Mouse (Mus musculus): Measurements from ENCODE around the gene Sept11. TPM values are rescaled to one million over a fixed set of nuclear protein-coding genes. Genes with fewer than 3 reads are reported as not detected.

Sept11 gene
- polyA plus RNA-seq, 1 experiment from 2014 or later = 28.7 TPM

- Histone ChIP-seq H3K4me2 (no peak overlapping the region), H3K4me3 (replicated peaks) (no peak overlapping the region), H3K9ac (no peak overlapping the region), H3K9me3 (replicated peaks) (no peaks in the 10 kb centered on the region), H3K27ac (no peak overlapping the region), H3K4me1 (replicated peaks) (peaks cover 92% of the 10 kb centered on the region), H3K27me3 (no peaks in the 10 kb centered on the region), H3K36me3 (no peaks in the 10 kb centered on the region)
- no peak for ATAC-seq (ENCODE audit: low read depth)
- DNase-seq = no peak
- 69% methylated on average over 3 of the region's 3 CpGs for WGBS (ENCODE audit: insufficient replicate concordance)
Measured at GRCm38 (mm10) chr5:93128765-93129164, 35.5 kb downstream of the Sept11 start.

DNA sequence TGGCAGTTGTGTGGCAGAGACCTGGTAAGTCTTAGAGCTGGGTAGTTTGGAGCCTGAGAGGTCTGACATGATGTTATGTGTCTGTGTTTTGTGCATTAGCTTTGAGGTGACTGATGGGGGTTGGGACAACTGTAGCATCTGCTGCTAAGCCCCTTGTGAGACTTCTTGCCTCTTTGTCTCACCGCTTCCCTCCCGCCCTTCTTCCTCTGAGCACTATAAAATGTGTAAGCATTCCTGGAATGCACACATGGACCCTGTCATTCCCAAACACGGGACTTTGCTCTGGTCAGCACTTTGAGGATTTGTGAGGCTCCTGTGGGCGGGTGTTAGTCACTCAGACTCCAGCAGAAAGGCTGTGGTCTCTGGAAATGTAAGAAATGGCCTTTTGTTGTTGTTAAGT is 36.7 kb downstream of the Sept11 start:
- WGBS (ENCODE audit: insufficient replicate concordance) = 44% methylated on average over 4 of the region's 4 CpGs
- DNase-seq (no peak), ATAC-seq (ENCODE audit: low read depth) (no peak)
- Histone ChIP-seq H3K36me3 (no peaks in the 10 kb centered on the region), H3K4me2 (no peak overlapping the region), H3K27ac (peak overlapping the region; percentile 39; the same call in 1 of the 2 replicates), H3K27me3 (no peaks in the 10 kb centered on the region), H3K4me1 (replicated peaks) (peaks cover 89% of the 10 kb centered on the region), H3K4me3 (replicated peaks) (no peak overlapping the region), H3K9me3 (replicated peaks) (no peaks in the 10 kb centered on the region), H3K9ac (no peak overlapping the region)

- Histone ChIP-seq H3K36me3 (no peaks in the 10 kb centered on the region), H3K27me3 (no peaks in the 10 kb centered on the region), H3K27ac (no peak overlapping the region), H3K4me1 (replicated peaks) (peaks cover 86% of the 10 kb centered on the region), H3K9me3 (replicated peaks) (no peaks in the 10 kb centered on the region), H3K4me2 (no peak overlapping the region), H3K9ac (no peak overlapping the region), H3K4me3 (replicated peaks) (no peak overlapping the region)
- whole genome bisulfite sequencing (ENCODE audit: insufficient replicate concordance) = 80% methylated on average over 4 of the region's 4 CpGs
- ATAC-seq (ENCODE audit: low read depth) (no peak), DNase-seq (no peak)
Measured at GRCm38 (mm10) chr5:93131401-93131800, 38.2 kb downstream of the Sept11 start.

DNA sequence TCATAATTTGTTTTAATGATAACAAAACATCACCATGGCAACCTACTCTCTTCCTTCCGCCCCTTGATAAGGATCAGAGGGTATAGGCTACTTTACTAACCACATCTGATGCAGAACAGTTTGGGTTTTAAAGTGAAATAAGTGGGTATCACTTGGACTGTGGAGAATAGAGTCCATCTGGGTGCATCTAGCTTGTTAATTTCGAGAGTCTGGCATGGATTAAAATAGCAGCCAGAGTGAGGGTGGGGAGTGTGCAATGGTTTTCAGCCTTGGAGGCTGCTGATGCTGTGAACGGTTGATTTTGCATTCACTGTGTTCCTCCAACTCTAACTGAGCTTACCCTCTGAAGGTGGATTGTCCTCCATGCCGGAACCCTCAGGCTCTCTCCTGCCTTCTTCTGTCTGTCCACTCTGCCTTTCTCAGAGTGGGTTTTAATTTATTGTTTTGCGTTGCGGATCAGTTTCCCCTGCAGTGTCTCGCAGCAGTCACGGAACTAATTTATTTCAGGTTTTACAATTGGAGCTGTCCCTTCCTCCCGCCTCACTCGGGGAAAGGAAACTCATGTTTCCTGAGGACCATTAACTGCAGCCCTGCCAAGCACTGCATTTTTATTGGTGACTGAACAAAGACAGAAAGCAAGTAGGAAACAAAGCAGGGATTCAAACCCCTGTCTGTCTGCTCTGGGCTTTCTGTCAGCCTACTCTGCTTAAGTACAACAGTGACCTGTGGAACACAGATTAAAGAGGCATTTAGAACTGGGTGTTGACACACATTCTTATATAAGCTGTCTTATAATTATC is 40.4 kb downstream of the Sept11 start:
- ATAC-seq (ENCODE audit: low read depth) = no peak
- H3K9me3 ChIP-seq (replicated peaks) = peaks cover 6% of the 10 kb centered on the region; the same call in 1 of the 2 replicates
- H3K27ac ChIP-seq = no peak overlapping the region
- H3K36me3 ChIP-seq = peaks cover 8% of the 10 kb centered on the region; the same call in 1 of the 2 replicates
- H3K4me2 ChIP-seq = no peak overlapping the region
- no peak overlapping the region for H3K4me3 ChIP-seq (replicated peaks)
- peaks cover 70% of the 10 kb centered on the region for H3K4me1 ChIP-seq (replicated peaks)
- no peaks in the 10 kb centered on the region for H3K27me3 ChIP-seq
- DNase-seq = no peak
- WGBS (ENCODE audit: insufficient replicate concordance) = 33% methylated on average over 10 of the region's 10 CpGs
- no peak overlapping the region for H3K9ac ChIP-seq

- H3K9me3 ChIP-seq (replicated peaks) = peaks cover 7% of the 10 kb centered on the region; the same call in 1 of the 2 replicates
- peaks cover 51% of the 10 kb centered on the region for H3K4me1 ChIP-seq (replicated peaks)
- 23% methylated on average over 10 of the region's 10 CpGs for WGBS (ENCODE audit: insufficient replicate concordance)
- ATAC-seq (ENCODE audit: low read depth) (peak; percentile 78), DNase-seq (no peak)
- no peak overlapping the region for H3K4me3 ChIP-seq (replicated peaks)
- H3K4me2 ChIP-seq = no peak overlapping the region
- H3K27ac ChIP-seq = no peak overlapping the region
- H3K9ac ChIP-seq = no peak overlapping the region
- H3K27me3 ChIP-seq = no peaks in the 10 kb centered on the region
- H3K36me3 ChIP-seq = peaks cover 21% of the 10 kb centered on the region
Measured at GRCm38 (mm10) chr5:93135368-93136107, 42.3 kb downstream of the Sept11 start.

DNA sequence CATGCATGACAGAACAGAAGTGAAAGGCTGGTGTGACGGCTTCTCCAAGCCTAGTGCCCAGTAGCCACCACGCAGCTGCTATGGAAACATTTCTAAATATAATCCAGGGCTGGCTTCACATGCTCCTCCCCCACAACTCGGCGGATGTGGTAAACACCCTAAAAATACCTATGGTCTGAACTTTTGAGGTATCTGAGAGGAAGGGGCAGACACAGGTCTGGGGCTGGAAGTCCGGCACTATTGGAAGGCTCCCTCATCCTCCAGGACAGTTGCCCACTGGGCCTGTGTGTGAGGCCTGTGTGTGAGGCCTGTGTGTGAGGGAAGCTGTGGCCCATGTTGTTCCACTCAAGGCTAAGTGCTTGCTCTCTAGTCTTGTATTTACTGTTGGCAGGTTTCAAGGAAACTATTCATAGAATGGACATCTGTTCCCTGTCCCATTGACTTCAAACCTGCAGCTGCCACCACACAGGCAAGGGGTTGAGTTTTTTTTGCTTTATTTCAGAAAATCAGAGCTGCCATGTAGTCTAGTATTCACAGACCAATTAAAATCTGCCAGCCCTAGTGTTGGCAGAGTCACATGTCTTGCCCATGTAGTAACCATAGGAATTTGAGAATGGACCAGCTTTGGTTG is 43.8 kb downstream of the Sept11 start:
- DNase-seq = no peak
- Histone ChIP-seq H3K27me3 (no peaks in the 10 kb centered on the region), H3K4me1 (replicated peaks) (peaks cover 38% of the 10 kb centered on the region), H3K4me2 (no peak overlapping the region), H3K4me3 (replicated peaks) (no peak overlapping the region), H3K36me3 (peaks cover 36% of the 10 kb centered on the region), H3K27ac (no peak overlapping the region), H3K9ac (no peak overlapping the region), H3K9me3 (replicated peaks) (peaks cover 7% of the 10 kb centered on the region; the same call in 1 of the 2 replicates)
- WGBS (ENCODE audit: insufficient replicate concordance) = 45% methylated on average over 5 of the region's 5 CpGs
- no peak for ATAC-seq (ENCODE audit: low read depth)

- ATAC-seq (ENCODE audit: low read depth) = no peak
Measured at GRCm38 (mm10) chr5:93139350-93139749, 46.1 kb downstream of the Sept11 start.

DNA sequence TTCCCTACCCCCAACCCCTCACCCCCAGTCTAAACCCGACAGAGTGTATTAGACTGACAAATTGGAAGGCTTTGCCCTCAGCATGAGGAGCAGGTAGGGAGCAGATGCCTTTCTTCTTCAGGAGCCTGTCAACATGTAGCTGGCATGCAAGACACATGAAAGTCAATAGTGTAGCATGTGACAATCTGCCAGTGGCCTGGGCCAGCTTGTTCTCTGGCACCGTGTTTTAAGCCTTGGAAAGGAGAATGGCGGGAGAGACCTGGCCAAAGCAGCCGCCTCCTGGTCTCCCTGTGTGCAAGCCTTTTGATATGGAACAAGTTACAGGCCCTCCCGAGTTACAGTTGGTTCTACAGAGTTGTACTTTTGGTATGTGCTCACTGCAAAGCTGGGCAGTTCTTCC is 47.5 kb downstream of the Sept11 start:
- no peak overlapping the region for H3K27ac ChIP-seq
- peaks cover 7% of the 10 kb centered on the region; the same call in 1 of the 2 replicates for H3K9me3 ChIP-seq (replicated peaks)
- peaks cover 36% of the 10 kb centered on the region for H3K36me3 ChIP-seq
- DNase-seq = no peak
- peaks cover 16% of the 10 kb centered on the region for H3K4me1 ChIP-seq (replicated peaks)
- H3K27me3 ChIP-seq = no peaks in the 10 kb centered on the region
- H3K4me2 ChIP-seq = no peak overlapping the region
- 71% methylated on average over 5 of the region's 5 CpGs for WGBS (ENCODE audit: insufficient replicate concordance)
- ATAC-seq (ENCODE audit: low read depth) = no peak
- H3K9ac ChIP-seq = no peak overlapping the region
- H3K4me3 ChIP-seq (replicated peaks) = no peak overlapping the region

More at GRCm38 (mm10) chr5:93139350-93139749, 46.1 kb downstream of the Sept11 start:
- DNase-seq = no peak
- Histone ChIP-seq H3K36me3 (peaks cover 36% of the 10 kb centered on the region), H3K4me2 (no peak overlapping the region), H3K9me3 (replicated peaks) (peaks cover 7% of the 10 kb centered on the region; the same call in 1 of the 2 replicates), H3K4me3 (replicated peaks) (no peak overlapping the region), H3K27ac (no peak overlapping the region), H3K4me1 (replicated peaks) (peaks cover 18% of the 10 kb centered on the region), H3K27me3 (no peaks in the 10 kb centered on the region), H3K9ac (no peak overlapping the region)
- WGBS (ENCODE audit: insufficient replicate concordance) = 85% methylated on average over 9 of the region's 9 CpGs

DNA sequence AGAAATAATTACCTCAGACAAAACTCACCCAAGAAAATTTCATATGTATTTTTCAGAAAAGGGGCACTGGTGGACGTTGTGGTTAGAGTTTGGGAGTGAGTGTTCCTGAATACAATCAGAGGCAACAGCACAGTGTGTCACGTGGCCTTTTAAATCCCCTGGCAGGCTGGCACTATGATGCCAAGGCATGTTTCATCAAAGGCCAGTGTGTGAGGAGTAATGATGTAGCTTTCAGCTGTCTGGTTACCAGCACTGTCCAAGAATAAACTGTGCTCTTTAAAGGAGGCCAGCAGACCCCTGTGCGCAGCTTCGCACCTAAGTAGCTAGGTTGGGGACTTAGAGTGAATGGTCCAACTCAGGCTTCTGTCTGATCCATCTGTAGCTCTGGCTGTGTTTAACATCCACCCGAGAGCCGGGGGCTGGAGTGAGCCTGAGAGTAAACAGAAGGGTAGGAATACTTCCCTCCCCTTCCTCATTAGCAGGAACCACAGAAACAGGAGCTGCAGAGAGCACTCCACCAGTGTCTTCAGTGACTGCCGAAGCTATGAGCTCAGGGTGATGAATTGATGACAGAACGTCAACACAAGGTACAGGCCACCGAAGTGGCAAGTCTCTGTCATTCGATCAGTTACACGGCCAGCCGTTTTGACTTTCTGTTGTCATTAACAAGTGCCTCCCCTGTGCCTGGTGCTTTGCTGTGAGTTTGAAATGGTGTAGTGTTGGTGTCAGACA is 50.3 kb downstream of the Sept11 start:
- 60% methylated on average over 12 of the region's 12 CpGs for whole genome bisulfite sequencing (ENCODE audit: insufficient replicate concordance)
- Histone ChIP-seq H3K9me3 (replicated peaks) (peaks cover 2% of the 10 kb centered on the region; the same call in 1 of the 2 replicates), H3K27ac (no peak overlapping the region), H3K4me3 (replicated peaks) (no peak overlapping the region), H3K4me2 (no peak overlapping the region), H3K36me3 (peaks cover 29% of the 10 kb centered on the region), H3K27me3 (no peaks in the 10 kb centered on the region), H3K9ac (no peak overlapping the region), H3K4me1 (replicated peaks) (peaks cover 17% of the 10 kb centered on the region)
- ATAC-seq (ENCODE audit: low read depth) (no peak), DNase-seq (no peak)

- Histone ChIP-seq H3K36me3 (peaks cover 20% of the 10 kb centered on the region), H3K27me3 (no peaks in the 10 kb centered on the region), H3K9me3 (replicated peaks) (no peaks in the 10 kb centered on the region), H3K4me1 (replicated peaks) (peaks cover 25% of the 10 kb centered on the region), H3K4me3 (replicated peaks) (no peak overlapping the region), H3K27ac (no peak overlapping the region), H3K9ac (no peak overlapping the region), H3K4me2 (no peak overlapping the region)
- DNase-seq (no peak), ATAC-seq (ENCODE audit: low read depth) (no peak)
- 75% methylated on average over 5 of the region's 5 CpGs for WGBS (ENCODE audit: insufficient replicate concordance)
Measured at GRCm38 (mm10) chr5:93144874-93145273, 51.6 kb downstream of the Sept11 start.

GRCm38 (mm10) chr5:93145504-93145903 is 52.3 kb downstream of the Sept11 start:
- ATAC-seq (ENCODE audit: low read depth) (peak; percentile 70), DNase-seq (no peak)
- peaks cover 32% of the 10 kb centered on the region for H3K4me1 ChIP-seq (replicated peaks)
- H3K36me3 ChIP-seq = peaks cover 19% of the 10 kb centered on the region
- WGBS (ENCODE audit: insufficient replicate concordance) = 55% methylated on average over 6 of the region's 6 CpGs
- H3K9ac ChIP-seq = no peak overlapping the region
- no peaks in the 10 kb centered on the region for H3K9me3 ChIP-seq (replicated peaks)
- no peak overlapping the region for H3K4me2 ChIP-seq
- no peak overlapping the region for H3K27ac ChIP-seq
- H3K27me3 ChIP-seq = no peaks in the 10 kb centered on the region
- H3K4me3 ChIP-seq (replicated peaks) = no peak overlapping the region

Data from liver, embryonic 13.5 days (tissue).